Mouse (Mus musculus) macrophage (primary cell): ENCODE results near the gene Tas1r2. TPM values are rescaled to one million over a fixed set of nuclear protein-coding genes. Genes with fewer than 3 reads are reported as not detected.

Experiments
- H3K27ac ChIP-seq: fragments of 350-480 bp; formaldehyde crosslinking; 2 replicates; pipeline ENCODE4 v1.9.0; 2021
- H3K36me3 ChIP-seq: fragments of 350-480 bp; formaldehyde crosslinking; 2 replicates; pipeline ENCODE4 v1.9.0; 2021; ENCODE audit errors: inconsistent target
- H3K4me3 ChIP-seq: fragments of 350-480 bp; formaldehyde crosslinking; 2 replicates; pipeline ENCODE4 v1.9.0; 2021; ENCODE audit errors: inconsistent target
- H3K79me2 ChIP-seq: fragments of 350-480 bp; formaldehyde crosslinking; 2 replicates; pipeline ENCODE4 v1.9.0; 2021; ENCODE audit errors: inconsistent target
- WGBS: methylation state at CpG from one replicate; pipeline ENCODE4 v1.1.7; 2026; ENCODE audit warnings: inconsistent platforms; ENCODE audit not compliant: missing documents; 5-methylcytosine and 5-hydroxymethylcytosine counted together
- polyA plus RNA-seq: library from polyadenylated mRNA; stranded (reverse); fragments of 250-400 nt; gene quantifications from 3 replicates; pipeline ENCODE4 v1.2.4, GENCODE M21; 2018; ENCODE audit warnings: inconsistent platforms

The Tas1r2 gene
- polyA plus RNA-seq, 1 experiment from 2014 or later = not detected

DNA sequence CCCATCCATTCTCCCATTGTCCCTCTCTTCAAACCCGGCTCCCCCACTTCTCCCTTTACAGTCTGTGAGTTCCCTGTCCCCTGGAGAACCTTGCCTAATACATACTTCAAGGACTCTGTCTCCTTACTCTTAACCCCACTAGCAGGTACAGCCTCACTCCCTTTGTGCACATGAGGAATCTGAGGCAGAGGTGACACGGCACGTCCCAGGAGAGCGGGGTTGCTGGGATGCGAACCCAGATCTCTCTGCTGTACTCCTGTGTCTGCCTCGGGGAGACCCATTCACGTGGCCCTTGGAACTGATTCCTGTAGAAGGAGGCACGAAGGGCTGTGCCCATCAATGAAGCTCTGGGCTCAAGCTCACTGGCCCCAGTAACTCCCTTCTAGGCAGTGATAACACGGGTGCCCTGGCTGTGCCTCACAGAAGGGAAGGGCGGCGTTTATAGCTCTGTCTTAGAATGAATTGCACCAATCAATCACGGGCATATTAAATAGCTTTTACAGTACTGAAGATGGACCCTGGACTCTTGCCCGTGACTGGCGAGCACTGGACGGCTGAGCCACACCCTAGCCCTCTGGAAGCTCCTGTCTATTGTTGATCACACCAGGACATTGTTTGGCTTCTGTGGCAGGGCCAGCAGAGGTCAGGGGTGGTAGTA is 3.1 kb upstream of the Tas1r2 start:
- H3K27ac ChIP-seq = no peak overlapping the region
- 92% methylated on average over 15 of the region's 15 CpGs for WGBS
- H3K36me3 ChIP-seq = no peaks in the 10 kb centered on the region
- H3K79me2 ChIP-seq = no peaks in the 10 kb centered on the region
- no peak overlapping the region for H3K4me3 ChIP-seq

DNA sequence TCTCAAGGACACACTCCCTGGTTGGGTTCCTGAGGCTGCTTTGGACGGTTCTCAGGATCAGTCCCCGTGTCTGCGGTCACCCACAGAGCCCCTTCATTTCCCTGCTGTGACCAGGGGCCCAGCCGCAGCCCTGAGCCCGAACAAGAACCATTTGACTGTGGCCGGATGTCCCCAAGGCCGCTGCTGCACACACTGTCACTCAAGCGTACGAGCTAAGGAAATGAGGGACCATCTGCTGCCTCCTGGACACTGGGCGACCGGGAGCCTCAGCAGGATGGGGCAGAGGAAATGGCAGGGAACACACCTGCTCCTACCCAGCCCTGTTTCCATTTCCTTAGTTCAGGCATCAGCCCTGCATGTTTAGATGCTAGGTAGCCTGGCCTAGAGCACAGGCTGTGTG is 2.4 kb upstream of the Tas1r2 start:
- H3K36me3 ChIP-seq = no peaks in the 10 kb centered on the region
- 76% methylated on average over 11 of the region's 11 CpGs for WGBS
- H3K4me3 ChIP-seq = no peak overlapping the region
- H3K79me2 ChIP-seq = no peaks in the 10 kb centered on the region
- H3K27ac ChIP-seq = no peak overlapping the region

DNA sequence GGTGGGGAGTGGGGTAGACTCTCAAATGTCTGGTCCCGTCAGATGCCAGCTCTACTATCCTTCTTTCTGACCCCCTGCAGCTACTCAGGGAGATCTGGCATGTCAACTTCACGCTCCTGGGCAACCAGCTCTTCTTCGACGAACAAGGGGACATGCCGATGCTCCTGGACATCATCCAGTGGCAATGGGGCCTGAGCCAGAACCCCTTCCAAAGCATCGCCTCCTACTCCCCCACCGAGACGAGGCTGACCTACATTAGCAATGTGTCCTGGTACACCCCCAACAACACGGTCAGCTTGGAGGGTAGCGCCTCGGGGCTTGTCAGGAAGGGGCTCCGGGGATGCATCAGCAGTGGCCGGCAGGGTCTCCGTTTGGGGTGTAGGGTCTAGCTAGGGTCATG is 8.6 kb downstream of the Tas1r2 start:
- Histone ChIP-seq H3K36me3 (no peaks in the 10 kb centered on the region), H3K79me2 (no peaks in the 10 kb centered on the region), H3K4me3 (no peak overlapping the region), H3K27ac (no peak overlapping the region)
- 93% methylated on average over 14 of the region's 14 CpGs for WGBS

DNA sequence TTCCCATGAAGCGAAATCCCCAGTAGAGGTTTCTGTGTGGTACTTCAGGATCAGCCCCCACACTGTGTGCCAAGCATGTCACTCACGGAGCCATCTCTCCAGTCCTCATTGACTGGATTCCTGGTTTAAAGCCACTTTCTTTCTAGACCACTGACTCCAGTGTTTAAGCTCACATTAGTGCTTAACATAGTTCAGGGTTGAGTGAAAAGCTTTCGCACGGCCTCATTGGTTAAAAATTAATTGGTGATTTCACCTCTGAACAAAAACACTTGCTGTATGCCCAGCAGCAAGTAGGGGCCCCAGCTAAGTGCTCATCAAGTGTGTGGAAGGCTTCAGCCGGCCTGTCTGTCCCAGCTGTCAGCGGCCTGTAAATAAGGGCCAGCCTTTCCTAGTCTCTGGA is 14.3 kb downstream of the Tas1r2 start:
- no peak overlapping the region for H3K4me3 ChIP-seq
- WGBS = 93% methylated on average over 6 of the region's 6 CpGs
- H3K36me3 ChIP-seq = no peaks in the 10 kb centered on the region
- H3K79me2 ChIP-seq = no peaks in the 10 kb centered on the region
- H3K27ac ChIP-seq = no peak overlapping the region

DNA sequence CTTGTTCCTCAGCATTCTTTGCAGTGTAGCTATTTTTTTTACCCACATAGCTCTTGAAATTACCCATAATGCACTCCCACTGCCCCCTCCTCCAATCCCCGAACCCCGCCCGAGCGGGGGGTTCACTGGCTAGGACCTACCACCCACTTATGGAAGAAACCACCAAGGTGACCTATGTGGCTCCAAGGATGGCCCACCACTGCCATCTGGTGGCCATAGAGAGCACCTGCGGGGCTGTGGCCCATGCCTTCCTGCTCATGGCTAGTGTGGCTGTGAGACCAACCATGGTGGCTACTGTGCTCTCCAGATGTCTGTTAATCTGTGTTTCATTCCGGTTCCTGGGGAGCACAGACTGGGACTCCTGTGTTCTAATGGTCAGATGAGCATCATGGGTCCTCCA is 16.5 kb downstream of the Tas1r2 start:
- Histone ChIP-seq H3K4me3 (no peak overlapping the region), H3K27ac (no peak overlapping the region), H3K79me2 (no peaks in the 10 kb centered on the region), H3K36me3 (no peaks in the 10 kb centered on the region)
- 10% methylated on average over 6 of the region's 6 CpGs for WGBS

DNA sequence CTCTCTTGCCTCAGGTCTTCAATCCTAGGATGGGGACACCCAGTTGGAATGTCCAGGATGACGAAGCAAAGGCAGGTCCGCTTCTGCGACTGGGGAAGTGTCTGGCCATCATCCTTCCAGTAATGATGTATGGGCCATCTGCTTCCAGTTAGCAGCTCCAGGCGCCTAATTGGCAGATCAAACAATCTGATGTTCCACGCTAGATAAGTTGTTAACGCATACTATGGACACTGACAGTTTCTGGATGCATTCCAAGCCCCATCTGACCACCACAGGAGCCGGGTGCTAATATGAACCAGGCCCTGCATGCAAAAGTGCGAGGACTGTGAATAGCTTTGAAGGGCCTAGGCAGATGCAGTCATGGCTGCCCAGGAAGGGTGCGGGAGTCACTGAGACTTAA is 22.4 kb downstream of the Tas1r2 start:
- H3K36me3 ChIP-seq = no peaks in the 10 kb centered on the region
- no peaks in the 10 kb centered on the region for H3K79me2 ChIP-seq
- H3K27ac ChIP-seq = no peak overlapping the region
- WGBS = 84% methylated on average over 9 of the region's 9 CpGs
- no peak overlapping the region for H3K4me3 ChIP-seq

DNA sequence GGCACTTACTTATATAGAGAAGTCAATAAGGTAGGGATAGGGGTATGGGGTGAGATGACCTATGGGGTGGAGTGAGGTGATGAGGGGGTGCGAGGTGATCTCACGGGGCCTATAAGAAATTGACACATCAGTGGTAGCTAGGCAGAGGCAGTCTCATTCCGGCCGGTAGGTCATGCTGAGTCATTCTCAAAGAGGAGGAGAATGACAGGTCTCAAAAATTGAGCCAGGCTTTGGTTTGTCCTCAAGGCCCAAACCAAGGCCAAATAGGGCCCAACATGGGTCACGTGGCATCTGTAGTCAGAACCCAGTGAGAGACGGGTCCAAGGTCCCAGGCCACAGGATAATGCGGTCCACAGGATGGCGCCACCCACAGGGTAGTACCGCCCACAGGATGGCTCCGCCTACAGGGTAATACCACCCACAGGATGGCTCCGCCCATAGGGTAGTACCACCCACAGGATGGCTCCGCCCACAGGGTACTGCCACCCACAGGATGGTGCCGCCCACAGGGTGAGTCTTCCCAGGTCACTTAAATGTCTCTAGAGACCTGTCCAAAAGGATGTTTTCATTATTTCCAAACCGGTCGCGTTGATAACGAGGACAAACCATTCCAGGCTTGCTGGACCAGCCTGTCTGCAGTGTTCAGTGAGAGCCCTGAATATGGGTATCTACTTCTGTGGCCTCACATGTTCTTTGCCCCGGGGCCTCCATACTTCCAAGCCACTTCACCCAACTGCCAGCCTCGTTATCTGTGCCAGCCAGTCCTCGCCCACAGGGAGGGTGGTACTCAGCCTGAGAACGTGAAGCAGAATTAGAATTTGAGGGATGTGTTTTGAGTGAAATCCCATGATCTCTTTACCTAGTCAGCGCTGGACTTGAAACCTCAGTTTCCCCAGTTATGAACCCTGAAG is 30.6 kb downstream of the Tas1r2 start:
- Histone ChIP-seq H3K4me3 (no peak overlapping the region), H3K36me3 (no peaks in the 10 kb centered on the region), H3K79me2 (no peaks in the 10 kb centered on the region), H3K27ac (no peak overlapping the region)
- WGBS = 79% methylated on average over 22 of the region's 22 CpGs

DNA sequence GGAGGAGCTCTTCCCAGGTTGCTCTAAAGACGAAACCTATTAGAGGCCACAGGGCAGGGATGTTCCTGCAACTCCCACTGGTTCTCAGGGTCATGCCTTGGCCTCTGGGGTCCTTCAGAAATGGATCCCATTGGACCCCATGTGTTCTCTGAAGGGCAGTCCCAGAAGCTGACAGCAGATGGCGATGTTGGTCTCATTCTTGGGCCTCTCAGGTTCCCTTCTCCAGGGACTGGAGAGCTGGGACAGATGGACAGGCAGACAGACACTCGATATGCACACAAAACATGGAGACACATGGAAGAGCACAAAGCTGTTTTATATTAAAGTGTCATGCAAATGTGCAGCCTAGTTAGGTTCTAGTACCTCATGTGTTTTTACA is 31.3 kb downstream of the Tas1r2 start:
- WGBS = 22% methylated on average over 3 of the region's 3 CpGs
- Histone ChIP-seq H3K27ac (no peak overlapping the region), H3K4me3 (no peak overlapping the region), H3K79me2 (no peaks in the 10 kb centered on the region), H3K36me3 (no peaks in the 10 kb centered on the region)

DNA sequence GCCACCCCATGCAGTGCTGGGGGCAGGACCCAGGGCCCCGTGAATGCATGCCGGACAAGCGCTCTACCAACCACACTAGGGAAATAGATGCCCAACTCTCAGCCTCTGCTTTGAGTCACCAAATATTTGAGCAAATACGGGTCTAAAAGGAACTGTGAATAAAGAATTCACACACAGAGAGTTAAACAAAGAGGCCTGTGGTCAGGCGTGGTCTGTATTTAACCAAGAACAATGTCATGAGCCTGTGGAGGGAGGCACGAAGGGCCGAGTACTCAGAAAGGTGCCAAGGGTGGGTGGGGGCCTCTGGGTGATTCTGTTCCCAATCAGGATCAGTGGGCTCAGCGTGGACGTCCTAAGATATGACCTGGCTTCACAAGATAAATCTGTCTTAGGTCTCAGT is 34.7 kb downstream of the Tas1r2 start:
- no peaks in the 10 kb centered on the region for H3K36me3 ChIP-seq
- WGBS = 62% methylated on average over 9 of the region's 9 CpGs
- no peak overlapping the region for H3K4me3 ChIP-seq
- H3K27ac ChIP-seq = no peak overlapping the region
- H3K79me2 ChIP-seq = no peaks in the 10 kb centered on the region

DNA sequence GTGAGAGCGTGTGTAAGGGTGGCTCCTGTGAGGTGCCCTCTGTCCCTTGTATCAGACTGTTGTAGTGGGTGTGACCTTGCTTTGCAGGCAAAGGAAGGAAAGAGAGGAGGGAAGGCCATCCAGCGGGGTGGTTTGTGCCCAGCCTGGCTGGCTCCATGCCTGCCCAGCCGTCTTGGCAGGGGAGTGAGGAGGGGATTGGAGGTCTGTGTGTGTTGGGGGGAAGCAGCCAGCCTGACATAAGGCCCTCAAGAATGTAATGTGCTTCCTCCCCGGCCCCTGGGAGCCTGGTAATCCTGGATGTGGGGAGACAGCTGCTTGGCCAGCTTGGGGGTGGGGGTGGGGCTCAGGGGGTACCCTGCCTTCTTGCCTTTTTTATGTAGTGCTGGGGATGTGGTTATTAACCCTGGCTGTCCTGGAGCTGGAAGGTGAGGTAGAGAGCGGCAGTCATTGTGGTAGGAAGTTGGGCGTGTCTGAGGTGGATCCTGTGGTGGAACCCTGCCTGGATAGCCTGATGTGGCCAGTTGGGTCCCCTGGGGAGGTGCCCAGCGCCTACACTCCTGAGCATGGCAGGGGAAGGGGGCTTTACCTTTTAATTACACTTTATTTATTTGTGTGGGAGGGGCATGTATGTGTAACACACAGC is 36.4 kb downstream of the Tas1r2 start:
- WGBS = under 1% methylated on average over 7 of the region's 7 CpGs
- H3K79me2 ChIP-seq = no peaks in the 10 kb centered on the region
- no peak overlapping the region for H3K27ac ChIP-seq
- H3K4me3 ChIP-seq = no peak overlapping the region
- H3K36me3 ChIP-seq = no peaks in the 10 kb centered on the region

DNA sequence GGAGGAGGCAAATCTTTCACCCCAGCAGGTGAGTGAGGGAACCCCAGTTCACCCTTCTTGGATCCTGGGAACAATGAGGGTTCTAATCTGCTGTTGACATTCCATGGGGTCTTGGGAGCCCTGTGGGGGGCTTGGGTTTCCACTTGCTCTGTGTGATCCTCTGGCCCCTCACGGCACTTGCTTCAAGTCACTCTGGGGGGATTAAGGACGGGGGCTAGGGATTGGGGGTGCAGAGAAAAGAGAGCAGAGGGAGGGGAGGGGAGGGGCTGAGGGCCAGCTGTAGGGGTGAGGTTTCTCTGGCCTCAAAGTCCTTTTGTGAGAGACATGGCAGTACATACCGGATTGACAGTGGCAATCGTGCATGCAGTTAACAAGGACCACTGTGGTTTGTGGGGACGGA is 40.0 kb downstream of the Tas1r2 start:
- no peaks in the 10 kb centered on the region for H3K36me3 ChIP-seq
- no peak overlapping the region for H3K27ac ChIP-seq
- H3K79me2 ChIP-seq = no peaks in the 10 kb centered on the region
- 52% methylated on average over 3 of the region's 5 CpGs for WGBS
- H3K4me3 ChIP-seq = no peak overlapping the region

DNA sequence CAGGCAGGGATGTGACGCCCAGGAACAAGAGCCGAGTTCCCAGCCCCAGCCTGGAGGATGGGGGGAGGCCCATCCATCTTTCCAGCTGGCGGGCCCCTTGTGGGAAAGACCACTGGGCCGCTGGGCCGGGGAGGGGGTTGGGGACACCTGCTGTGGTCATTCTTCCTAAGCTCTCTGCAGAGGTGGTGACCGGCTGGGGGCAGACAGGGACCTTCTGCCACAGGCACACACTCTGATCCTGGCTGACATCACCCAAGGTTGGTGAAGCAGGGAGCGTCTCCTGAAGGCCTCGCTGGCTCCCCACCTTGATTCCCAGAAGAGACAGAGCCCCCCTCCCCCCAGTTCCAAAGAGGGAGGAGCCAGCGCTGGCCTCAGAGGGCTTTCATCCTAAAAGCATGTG is 44.4 kb downstream of the Tas1r2 start:
- 23% methylated on average over 9 of the region's 9 CpGs for WGBS
- no peaks in the 10 kb centered on the region for H3K79me2 ChIP-seq
- no peak overlapping the region for H3K4me3 ChIP-seq
- H3K36me3 ChIP-seq = no peaks in the 10 kb centered on the region
- no peak overlapping the region for H3K27ac ChIP-seq

DNA sequence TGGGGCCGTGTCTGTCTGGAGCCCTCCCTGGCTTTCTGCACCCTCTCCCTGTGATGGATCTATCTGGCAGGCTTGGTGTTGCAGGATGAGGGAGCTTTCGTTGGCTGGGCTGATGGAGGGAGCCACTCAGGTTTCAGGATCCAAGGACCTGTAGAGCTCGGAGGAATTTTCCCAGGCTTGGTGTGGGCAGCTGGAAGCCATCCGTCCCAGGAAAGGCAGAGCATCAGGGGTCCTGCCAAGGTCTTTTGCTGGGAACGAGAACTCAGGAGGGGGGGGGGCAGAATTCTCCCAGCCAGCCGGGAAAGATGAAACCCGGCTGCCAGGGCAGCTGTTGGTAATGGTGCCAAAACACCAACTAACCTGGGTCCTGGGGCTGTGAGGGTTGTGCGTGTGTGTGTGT is 45.3 kb downstream of the Tas1r2 start:
- Histone ChIP-seq H3K36me3 (no peaks in the 10 kb centered on the region), H3K4me3 (no peak overlapping the region), H3K27ac (no peak overlapping the region), H3K79me2 (no peaks in the 10 kb centered on the region)
- WGBS = 88% methylated on average over 8 of the region's 8 CpGs

DNA sequence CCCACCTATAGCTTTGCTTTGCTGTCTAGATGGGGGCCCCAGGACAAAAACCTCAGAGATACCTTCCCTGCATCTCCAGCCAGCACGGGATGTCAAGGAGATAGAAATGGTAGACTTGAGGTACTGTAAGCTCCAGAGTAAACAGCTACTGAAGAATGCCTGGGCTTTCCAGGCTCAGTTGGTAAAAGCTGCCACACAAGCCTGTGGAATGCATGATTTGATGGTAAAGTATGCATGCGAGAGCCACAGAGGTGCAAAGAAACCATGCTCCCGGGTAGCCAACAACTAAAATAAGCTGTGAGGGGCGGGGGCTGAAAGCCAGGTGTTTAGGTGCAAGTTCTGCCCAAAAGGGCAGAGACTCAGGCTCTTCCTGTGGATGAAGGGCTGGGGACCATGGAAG is 49.6 kb downstream of the Tas1r2 start:
- H3K36me3 ChIP-seq = no peaks in the 10 kb centered on the region
- H3K27ac ChIP-seq = no peak overlapping the region
- H3K4me3 ChIP-seq = no peak overlapping the region
- no peaks in the 10 kb centered on the region for H3K79me2 ChIP-seq
- 52% methylated on average over 4 of the region's 4 CpGs for WGBS

DNA sequence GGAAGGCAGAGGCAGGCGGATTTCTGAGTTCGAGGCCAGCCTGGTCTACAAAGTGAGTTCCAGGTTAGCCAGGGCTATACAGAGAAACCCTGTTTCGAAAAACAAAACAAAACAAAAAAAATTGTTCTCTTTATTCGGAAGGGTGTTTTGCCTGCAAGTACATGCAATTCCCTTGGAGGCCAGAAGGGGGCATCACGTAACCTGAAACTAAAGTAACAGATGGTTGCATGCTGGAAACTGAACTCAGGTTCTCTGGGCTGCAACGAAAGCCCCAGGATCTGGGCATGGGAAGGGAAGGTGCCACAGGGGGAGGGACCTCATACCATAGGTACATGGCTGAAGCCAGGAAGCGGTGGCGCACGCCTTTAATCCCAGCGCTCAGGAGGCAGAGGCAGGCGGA is 50.1 kb downstream of the Tas1r2 start:
- WGBS = 80% methylated on average over 11 of the region's 11 CpGs
- Histone ChIP-seq H3K4me3 (no peak overlapping the region), H3K36me3 (no peaks in the 10 kb centered on the region), H3K27ac (no peak overlapping the region), H3K79me2 (no peaks in the 10 kb centered on the region)
